Mouse (Mus musculus) kidney, adult 2 months (tissue): ENCODE data around the gene Prmt1.

Experiments used
- CTCF ChIP-seq: fragments of 200-500 bp; conservative IDR thresholded peaks from 2 replicates; pipeline ENCODE4 v1.5.1; 2011; ENCODE audit warnings: low read depth, mild to moderate bottlenecking, control low read depth, low read length, moderate library complexity, mixed read lengths; ENCODE audit not compliant: insufficient read depth, insufficient read length
- POLR2A ChIP-seq: fragments of 200-500 bp; IDR thresholded peaks from one replicate; pipeline ENCODE4 v1.6.1; 2011; ENCODE audit warnings: low read depth, low read length, control low read depth

DNA sequence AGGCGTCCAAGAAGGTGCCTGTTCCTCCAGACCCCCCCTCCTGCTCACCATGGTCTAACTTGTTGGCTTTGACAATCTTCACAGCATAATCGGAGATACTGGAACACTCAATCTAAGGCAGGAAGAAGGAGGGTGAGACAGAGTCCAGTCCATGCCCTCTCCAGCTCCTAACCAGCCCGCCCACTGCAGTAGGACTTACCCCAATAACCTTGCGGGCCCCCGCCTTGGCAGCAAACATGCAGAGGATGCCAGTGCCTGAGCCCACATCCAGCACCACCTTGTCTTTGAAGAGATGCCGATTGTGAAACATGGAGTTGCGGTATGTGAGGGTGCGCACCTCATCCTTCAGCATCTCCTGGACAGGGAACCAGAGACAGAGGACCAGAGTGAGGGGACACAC, 4.8 kb downstream of the Prmt1 start:
- no peak for TF ChIP-seq POLR2A
- no peak for TF ChIP-seq CTCF
